Mouse (Mus musculus) thymus, adult 18-20 months (tissue): ENCODE measurements around the gene Vash2.
"Not testable (repeated sequence)": the region's sequence is repeated elsewhere in the genome, so short reads cannot be mapped to it uniquely, and the experiment has no call there.

Experiments
- DNase-seq, 2 experiments: peaks; one replicate each; pipeline ENCODE4 v3.0.0; 2022; ENCODE audit warnings: mixed read lengths in 2 of 2

Gene Vash2

GRCm38 (mm10) chr1:190974833-190975232 lies 4.3 kb downstream of the Vash2 start:
- no peak for DNase-seq

- DNase-seq, result no peak
Observed at GRCm38 (mm10) chr1:190974191-190974590, 4.9 kb downstream of the Vash2 start.

- no peak for DNase-seq
Observed at GRCm38 (mm10) chr1:190972612-190973192, 6.4 kb downstream of the Vash2 start.

GRCm38 (mm10) chr1:190971708-190972610 lies 7.1 kb downstream of the Vash2 start:
- DNase-seq, result no peak

GRCm38 (mm10) chr1:190968010-190968409 lies 11.1 kb downstream of the Vash2 start:
- no peak for DNase-seq

- DNase-seq, result no peak
Observed at GRCm38 (mm10) chr1:190964992-190965780, 13.9 kb downstream of the Vash2 start.

- DNase-seq, result no peak
Observed at GRCm38 (mm10) chr1:190962760-190963159, 16.3 kb downstream of the Vash2 start.

- DNase-seq, result no peak
Observed at GRCm38 (mm10) chr1:190958821-190959220, 20.3 kb downstream of the Vash2 start.

GRCm38 (mm10) chr1:190953009-190953408 lies 26.1 kb downstream of the Vash2 start:
- no peak for DNase-seq

- no peak for DNase-seq
Observed at GRCm38 (mm10) chr1:190951014-190951413, 28.1 kb downstream of the Vash2 start.

GRCm38 (mm10) chr1:190948846-190949245 lies 30.2 kb downstream of the Vash2 start:
- no peak for DNase-seq

GRCm38 (mm10) chr1:190948439-190948838 lies 30.7 kb downstream of the Vash2 start:
- no peak for DNase-seq

- DNase-seq, result no peak
Observed at GRCm38 (mm10) chr1:190947986-190948385, 31.1 kb downstream of the Vash2 start.

GRCm38 (mm10) chr1:190944109-190944760 lies 34.9 kb downstream of the Vash2 start:
- DNase-seq, result peak; percentile 18 to 35

GRCm38 (mm10) chr1:190939803-190940202 lies 39.3 kb downstream of the Vash2 start:
- DNase-seq, result no peak

- DNase-seq, result no peak
Observed at GRCm38 (mm10) chr1:190930181-190930580, 48.9 kb downstream of the Vash2 start.

GRCm38 (mm10) chr1:190929010-190929695 lies 49.9 kb downstream of the Vash2 start:
- DNase-seq, result peak; percentile 19 to 20

GRCm38 (mm10) chr1:190928370-190929009 lies 50.6 kb downstream of the Vash2 start:
- DNase-seq, result peak; percentile 97 to 98

GRCm38 (mm10) chr1:190927751-190928369 lies 51.2 kb downstream of the Vash2 start:
- no peak for DNase-seq

GRCm38 (mm10) chr1:190927311-190927710 lies 51.8 kb downstream of the Vash2 start:
- no peak for DNase-seq

- not testable (repeated sequence) for DNase-seq
Observed at GRCm38 (mm10) chr1:190924812-190925211, 54.3 kb downstream of the Vash2 start, which contains the start of gene Angel2. Gene Angel2 (plus strand): TSS chr1:190925112.
